Mouse (Mus musculus): ENCODE results near the gene Zfp598.

- no peak for TF ChIP-seq FLI1 (IDR thresholded peaks at IDR 0.05; ENCODE audit: low read length)
- no peak for TF ChIP-seq GATA1 (IDR thresholded peaks at IDR 0.05; ENCODE audit: borderline replicate concordance, low read length)
Measured at GRCm38 (mm10) chr17:24640119-24640518, 29.4 kb upstream of the Zfp598 start.
